Mouse (Mus musculus): ENCODE measurements around the gene Gpr132. TPM values are rescaled to one million over a fixed set of nuclear protein-coding genes. Genes with fewer than 3 reads are reported as not detected.

The Gpr132 gene
- total and polyA plus RNA-seq, 2 experiments = 0.09 to 0.60 TPM

GRCm38 (mm10) chr12:112861911-112862321, 6.1 kb downstream of the Gpr132 start:
- no peaks in the 10 kb centered on the region for H3K79me2 ChIP-seq (ENCODE audit: control insufficient read depth, insufficient read depth, low read length)
- H3K9ac ChIP-seq (ENCODE audit: low read depth, low read length) = no peak overlapping the region
- H3K36me3 ChIP-seq (ENCODE audit: control insufficient read depth, insufficient read depth, low read length) = no peaks in the 10 kb centered on the region
- TF ChIP-seq CTCF (IDR thresholded peaks at IDR 0.05; ENCODE audit: low read depth, low read length) (no peak), POLR2A (IDR thresholded peaks at IDR 0.05; ENCODE audit: extremely low read depth, insufficient read depth, low read length) (no peak)
- H3K4me1 ChIP-seq (ENCODE audit: control insufficient read depth, insufficient read depth, low read length) = no peaks in the 10 kb centered on the region
- no peak overlapping the region for H3K4me3 ChIP-seq (ENCODE audit: insufficient read depth, low read depth, low read length)
- H3K27ac ChIP-seq (replicated peaks; ENCODE audit: insufficient read depth, low read depth, low read length) = no peak overlapping the region
- DNase-seq (ENCODE audit: extremely low read depth, low read depth, low spot score) = no peak
- H3K27me3 ChIP-seq (ENCODE audit: control insufficient read depth, insufficient read depth, low read length) = no peaks in the 10 kb centered on the region
- 69% methylated on average over 9 of the region's 9 CpGs for WGBS

DNA sequence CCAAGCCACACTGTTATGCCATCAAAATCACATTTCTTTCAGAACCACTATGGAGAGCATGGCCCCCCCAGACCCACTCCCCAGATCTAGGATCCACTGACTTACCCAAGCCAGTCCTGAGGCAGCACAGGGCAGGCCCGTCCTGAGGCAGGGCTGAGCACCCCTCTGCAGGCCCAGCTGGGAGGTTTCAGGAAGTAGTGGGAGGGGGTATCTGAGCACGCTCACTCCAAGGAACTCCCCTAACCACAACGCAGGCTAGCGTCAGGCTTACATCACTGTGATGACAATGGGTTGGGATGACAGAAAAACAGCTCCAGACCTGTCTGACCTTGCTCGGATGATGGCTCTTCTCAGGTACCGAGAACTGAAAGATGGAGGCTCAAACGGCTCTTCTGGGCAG, 7.3 kb downstream of the Gpr132 start:
- no peak overlapping the region for H3K4me3 ChIP-seq (ENCODE audit: insufficient read depth, low read depth, low read length)
- no peaks in the 10 kb centered on the region for H3K79me2 ChIP-seq (ENCODE audit: control insufficient read depth, insufficient read depth, low read length)

DNA sequence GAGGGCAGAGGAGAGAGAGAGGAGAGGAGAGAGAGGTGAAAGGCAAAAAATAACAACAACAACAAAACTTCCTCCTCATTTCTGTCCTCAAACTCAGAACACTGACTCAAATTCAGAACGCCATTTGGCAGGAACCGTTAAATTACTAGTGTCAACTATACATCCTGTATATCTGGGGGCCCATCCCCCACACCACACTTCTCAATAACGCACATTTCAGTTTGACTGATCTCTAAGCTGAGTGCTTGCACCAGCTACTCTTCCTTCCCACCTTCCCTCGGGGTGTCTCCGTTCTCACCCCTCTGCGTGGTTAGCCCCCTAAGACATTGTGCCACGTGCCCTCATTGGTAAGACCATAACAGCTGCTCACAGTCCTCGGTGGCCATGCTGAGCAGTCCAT, 8.1 kb downstream of the Gpr132 start:
- WGBS = 66% methylated on average over 8 of the region's 8 CpGs
- Histone ChIP-seq H3K4me1 (ENCODE audit: control insufficient read depth, insufficient read depth, low read length) (no peaks in the 10 kb centered on the region), H3K9ac (ENCODE audit: low read depth, low read length) (no peak overlapping the region), H3K4me3 (ENCODE audit: insufficient read depth, low read depth, low read length) (no peak overlapping the region), H3K79me2 (ENCODE audit: control insufficient read depth, insufficient read depth, low read length) (no peaks in the 10 kb centered on the region), H3K36me3 (ENCODE audit: control insufficient read depth, insufficient read depth, low read length) (no peaks in the 10 kb centered on the region), H3K27ac (replicated peaks; ENCODE audit: insufficient read depth, low read depth, low read length) (no peak overlapping the region), H3K27me3 (ENCODE audit: control insufficient read depth, insufficient read depth, low read length) (no peaks in the 10 kb centered on the region)
- DNase-seq (ENCODE audit: extremely low read depth, low read depth, low spot score) = no peak
- no peak for TF ChIP-seq CTCF (IDR thresholded peaks at IDR 0.05; ENCODE audit: low read depth, low read length)

More for the DNA sequence above, 7.3 kb downstream of the Gpr132 start:
- 97% methylated on average over 7 of the region's 7 CpGs for WGBS
- Histone ChIP-seq H3K27ac (replicated peaks; ENCODE audit: insufficient read depth, low read depth, low read length) (no peak overlapping the region), H3K27me3 (ENCODE audit: control insufficient read depth, insufficient read depth, low read length) (no peaks in the 10 kb centered on the region), H3K4me1 (ENCODE audit: control insufficient read depth, insufficient read depth, low read length) (no peaks in the 10 kb centered on the region), H3K9ac (ENCODE audit: low read depth, low read length) (no peak overlapping the region), H3K36me3 (ENCODE audit: control insufficient read depth, insufficient read depth, low read length) (no peaks in the 10 kb centered on the region)
- DNase-seq (ENCODE audit: extremely low read depth, low read depth, low spot score) = no peak
- TF ChIP-seq CTCF (IDR thresholded peaks at IDR 0.05; ENCODE audit: low read depth, low read length) (no peak), POLR2A (IDR thresholded peaks at IDR 0.05; ENCODE audit: extremely low read depth, insufficient read depth, low read length) (no peak)

DNA sequence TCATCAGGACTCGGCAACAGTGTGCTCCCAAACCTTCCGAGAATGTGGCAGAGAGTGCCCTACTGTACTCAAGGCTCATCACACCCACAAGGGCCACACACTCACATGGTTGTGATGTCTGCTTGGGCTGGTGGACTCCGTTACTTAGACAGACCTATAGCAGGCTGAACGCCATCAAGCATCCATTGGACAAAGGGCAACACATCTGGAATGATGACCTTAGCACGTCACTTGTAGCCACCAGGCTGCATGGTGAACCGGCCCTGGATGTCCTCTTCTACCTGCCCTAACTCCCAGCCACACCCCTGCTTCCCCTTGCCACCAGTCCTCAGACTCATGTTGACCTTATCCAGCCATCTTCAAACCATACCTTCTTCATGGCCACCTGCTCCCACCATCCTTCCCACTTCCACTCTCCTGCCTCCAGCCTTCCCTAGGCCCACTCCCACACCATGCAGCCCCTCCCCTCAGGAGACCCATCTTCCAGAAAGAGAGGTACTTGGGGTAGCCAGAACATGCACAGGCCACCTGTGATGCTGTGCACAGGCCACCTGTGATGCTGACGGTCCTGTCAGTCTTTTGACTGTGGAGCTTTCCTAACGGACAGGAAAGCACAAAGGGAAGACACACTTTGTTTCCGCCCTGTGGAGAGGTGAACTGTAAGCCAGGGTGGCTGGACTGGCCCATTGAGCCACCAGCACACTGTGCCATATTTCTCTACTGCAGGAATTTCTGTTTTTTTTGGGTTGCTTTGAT, 9.3 kb downstream of the Gpr132 start:
- H3K9ac ChIP-seq (ENCODE audit: low read depth, low read length) = no peak overlapping the region
- H3K4me3 ChIP-seq (ENCODE audit: insufficient read depth, low read depth, low read length) = no peak overlapping the region
- TF ChIP-seq CTCF (IDR thresholded peaks at IDR 0.05; ENCODE audit: low read depth, low read length) = no peak
- TF ChIP-seq POLR2A (IDR thresholded peaks at IDR 0.05; ENCODE audit: extremely low read depth, insufficient read depth, low read length) = no peak
- no peaks in the 10 kb centered on the region for H3K36me3 ChIP-seq (ENCODE audit: control insufficient read depth, insufficient read depth, low read length)
- no peak for DNase-seq (ENCODE audit: extremely low read depth, low read depth, low spot score)
- no peaks in the 10 kb centered on the region for H3K79me2 ChIP-seq (ENCODE audit: control insufficient read depth, insufficient read depth, low read length)
- H3K27me3 ChIP-seq (ENCODE audit: control insufficient read depth, insufficient read depth, low read length) = no peaks in the 10 kb centered on the region
- WGBS = 92% methylated on average over 9 of the region's 9 CpGs
- H3K4me1 ChIP-seq (ENCODE audit: control insufficient read depth, insufficient read depth, low read length) = no peaks in the 10 kb centered on the region
- no peak overlapping the region for H3K27ac ChIP-seq (replicated peaks; ENCODE audit: insufficient read depth, low read depth, low read length)

DNA sequence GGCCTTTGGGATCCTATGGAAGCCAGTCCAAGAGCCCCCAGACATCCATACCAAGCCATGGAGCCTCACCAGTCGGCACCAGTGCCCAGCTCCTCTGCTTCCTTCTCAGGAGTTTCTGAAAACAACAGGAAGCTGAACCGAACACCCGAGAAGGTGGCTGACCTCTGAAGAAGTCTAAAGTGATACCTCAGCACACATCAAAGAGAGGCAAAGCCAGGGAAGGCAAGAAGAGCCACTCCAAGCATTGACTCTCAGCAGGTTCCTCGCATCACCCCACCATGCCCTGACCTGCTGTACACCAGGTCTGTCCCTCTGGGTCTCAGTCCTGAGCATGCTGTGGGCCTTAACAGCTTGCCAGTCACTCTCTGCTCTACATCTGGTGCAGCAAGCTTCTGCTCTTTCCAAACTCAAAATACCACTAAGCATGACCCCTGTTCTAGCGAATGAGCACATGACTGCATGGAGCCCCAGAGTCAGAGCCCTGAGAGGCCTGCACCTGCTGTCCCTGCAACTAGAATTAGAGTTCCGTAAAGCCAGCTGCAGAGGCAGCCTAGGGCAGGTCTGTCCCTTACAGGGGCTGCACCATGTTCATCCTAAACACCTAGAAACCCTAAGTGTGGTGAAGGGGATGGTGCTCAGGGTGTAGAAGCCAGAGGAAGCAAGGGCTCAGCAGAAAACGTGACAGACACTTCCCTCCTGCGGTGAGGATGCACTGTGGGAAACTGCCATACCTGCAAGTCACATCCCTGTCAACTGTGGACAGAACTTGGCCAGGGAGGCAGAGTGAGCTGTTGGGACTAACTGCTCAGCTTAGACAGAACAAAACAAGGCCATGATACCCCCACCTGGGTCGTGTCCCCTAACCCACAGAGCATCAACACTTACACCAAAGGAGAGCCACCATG, 10.8 kb downstream of the Gpr132 start:
- TF ChIP-seq CTCF (IDR thresholded peaks at IDR 0.05; ENCODE audit: low read depth, low read length) = no peak
- no peak for TF ChIP-seq POLR2A (IDR thresholded peaks at IDR 0.05; ENCODE audit: extremely low read depth, insufficient read depth, low read length)
- no peak overlapping the region for H3K27ac ChIP-seq (replicated peaks; ENCODE audit: insufficient read depth, low read depth, low read length)
- WGBS = 73% methylated on average over 9 of the region's 9 CpGs

More for the DNA sequence above, 10.8 kb downstream of the Gpr132 start:
- Histone ChIP-seq H3K36me3 (ENCODE audit: control insufficient read depth, insufficient read depth, low read length) (no peaks in the 10 kb centered on the region), H3K4me1 (ENCODE audit: control insufficient read depth, insufficient read depth, low read length) (no peaks in the 10 kb centered on the region), H3K79me2 (ENCODE audit: control insufficient read depth, insufficient read depth, low read length) (no peaks in the 10 kb centered on the region), H3K4me3 (ENCODE audit: insufficient read depth, low read depth, low read length) (no peak overlapping the region), H3K27me3 (ENCODE audit: control insufficient read depth, insufficient read depth, low read length) (no peaks in the 10 kb centered on the region), H3K9ac (ENCODE audit: low read depth, low read length) (no peak overlapping the region)
- DNase-seq (ENCODE audit: extremely low read depth, low read depth, low spot score) = no peak
